Mouse (Mus musculus) heart, postnatal 0 days (tissue): ENCODE measurements around the gene Degs1.

Experiments used
- CTCF ChIP-seq: IDR thresholded peaks from 2 replicates; pipeline ENCODE4 v1.5.1; 2016; ENCODE audit warnings: antibody characterized with exemption, control low read depth, low read depth
- EP300 ChIP-seq: IDR thresholded peaks from 2 replicates; pipeline ENCODE4 v1.6.1; 2016; ENCODE audit warnings: antibody characterized with exemption, low read depth

DNA sequence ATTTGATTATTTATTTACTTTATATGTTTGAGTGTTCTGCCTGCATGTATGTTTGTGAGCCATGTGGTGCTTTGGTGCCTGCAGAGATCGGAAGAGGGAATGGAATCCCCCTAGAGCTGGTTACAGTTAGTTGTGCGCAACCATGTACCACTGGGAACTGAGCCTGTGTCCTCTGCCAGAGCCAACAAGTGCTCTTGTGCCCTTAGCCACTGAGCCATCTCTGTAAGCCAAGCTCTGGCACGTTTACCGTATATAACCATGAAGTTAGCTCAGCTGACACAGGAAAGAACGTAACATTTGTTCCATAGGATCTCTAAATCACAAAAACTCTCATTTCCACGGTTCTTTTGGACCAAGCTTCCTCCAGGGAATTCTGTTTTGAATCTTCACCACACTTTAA is 2.6 kb downstream of the Degs1 start:
- no peak for TF ChIP-seq EP300
- no peak for TF ChIP-seq CTCF
